ENCODE assay signal across 8 mouse cellular contexts in genomic region chr2:156180094-156180821, GRCm38 (mm10). TPM values are rescaled to one million over a fixed set of nuclear protein-coding genes. Genes with fewer than 3 reads are reported as not detected.
DNase-seq lines count a peak whose midpoint lies in the region; ATAC-seq lines count a peak whose summit lies in the region.

Gene Rbm39 (minus strand): TSS chr2:156180238.

- WGBS in heart, embryonic 14.5 days, result under 1% methylated on average over 47 of the region's 47 CpGs
- WGBS in liver, embryonic 13.5 days (ENCODE audit: insufficient replicate concordance), result under 1% methylated on average over 47 of the region's 47 CpGs
- under 1% methylated on average over 47 of the region's 47 CpGs for WGBS in stomach, embryonic 16.5 days

- H3K4me2 ChIP-seq in heart, embryonic 14.5 days (ENCODE audit: low read length), result peak within 1 kb of the TSS; percentile 87
- peak within 1 kb of the TSS; percentile 90 for H3K4me2 ChIP-seq in liver, embryonic 13.5 days
- H3K4me2 ChIP-seq in stomach, embryonic 16.5 days (ENCODE audit: low read depth, low read length), result peak within 1 kb of the TSS; percentile 93

- H3K9me3 ChIP-seq in heart, embryonic 14.5 days (ENCODE audit: control insufficient read depth, low read length), result no peaks in the 10 kb centered on the region
- no peaks in the 10 kb centered on the region for H3K9me3 ChIP-seq in liver, embryonic 13.5 days (replicated peaks)
- no peaks in the 10 kb centered on the region for H3K9me3 ChIP-seq in stomach, embryonic 16.5 days (replicated peaks; ENCODE audit: control insufficient read depth, low read length)

- H3K4me3 ChIP-seq in brown adipose tissue, adult 24 weeks (ENCODE audit: insufficient read depth, low read depth, low read length), result peak within 1 kb of the TSS; percentile 100
- peak within 1 kb of the TSS; percentile 93 to 95 for H3K4me3 ChIP-seq in heart, embryonic 14.5 days (ENCODE audit: control insufficient read depth in 1 of 2, insufficient read depth in 1 of 2, low read depth in 1 of 2, low read length in 2 of 2)
- H3K4me3 ChIP-seq in liver, embryonic 13.5 days (replicated peaks), result peak within 1 kb of the TSS; percentile 100
- H3K4me3 ChIP-seq in stomach, embryonic 16.5 days (replicated peaks; ENCODE audit: low read length), result peak within 1 kb of the TSS; percentile 79

- H3K27me3 ChIP-seq in heart, embryonic 14.5 days (ENCODE audit: control insufficient read depth, insufficient read depth, low read length), result no peaks in the 10 kb centered on the region
- no peaks in the 10 kb centered on the region for H3K27me3 ChIP-seq in liver, embryonic 13.5 days
- no peaks in the 10 kb centered on the region for H3K27me3 ChIP-seq in stomach, embryonic 16.5 days (ENCODE audit: control insufficient read depth, insufficient read depth, low read length)

- peak within 1 kb of the TSS; percentile 100 for H3K27ac ChIP-seq in brown adipose tissue, adult 24 weeks (replicated peaks; ENCODE audit: low read depth, low read length)
- peak within 1 kb of the TSS; percentile 97 to 98 for H3K27ac ChIP-seq in heart, embryonic 14.5 days (replicated peaks in 1 of 2; ENCODE audit: control insufficient read depth in 1 of 2, insufficient read depth in 1 of 2, low read depth in 2 of 2, low read length in 2 of 2)
- peak within 1 kb of the TSS; percentile 98 for H3K27ac ChIP-seq in liver, embryonic 13.5 days
- H3K27ac ChIP-seq in stomach, embryonic 16.5 days (ENCODE audit: low read length), result peak within 1 kb of the TSS; percentile 96

- peak; percentile 96 for ATAC-seq in heart, embryonic 14.5 days (ENCODE audit: insufficient number of reproducible peaks, insufficient read depth, low FRiP score, low read depth)
- peak; percentile 94 for ATAC-seq in liver, embryonic 13.5 days (ENCODE audit: low read depth)
- peak; percentile 96 for ATAC-seq in stomach, embryonic 16.5 days (ENCODE audit: insufficient read depth, low FRiP score)

- H3K36me3 ChIP-seq in heart, embryonic 14.5 days (ENCODE audit: control insufficient read depth, insufficient read depth, low read length), result peaks cover 37% of the 10 kb centered on the region
- H3K36me3 ChIP-seq in liver, embryonic 13.5 days, result peaks cover 34% of the 10 kb centered on the region
- H3K36me3 ChIP-seq in stomach, embryonic 16.5 days (ENCODE audit: control insufficient read depth, insufficient read depth, low read length), result peaks cover 14% of the 10 kb centered on the region; the same call in 1 of the 2 replicates

- peak within 1 kb of the TSS; percentile 100 for H3K9ac ChIP-seq in heart, embryonic 14.5 days (ENCODE audit: low read length)
- H3K9ac ChIP-seq in liver, embryonic 13.5 days, result peak within 1 kb of the TSS; percentile 100
- H3K9ac ChIP-seq in stomach, embryonic 16.5 days (ENCODE audit: low read length), result peak within 1 kb of the TSS; percentile 100

- H3K4me1 ChIP-seq in brown adipose tissue, adult 24 weeks (ENCODE audit: control insufficient read depth, insufficient read depth, insufficient read length, low read length), result peaks cover 9% of the 10 kb centered on the region; the same call in 1 of the 2 replicates
- peaks cover 2 to 29% of the 10 kb centered on the region in 2 experiments; a peak in 3 of 4 replicates for H3K4me1 ChIP-seq in heart, embryonic 14.5 days (ENCODE audit: control insufficient read depth in 2 of 2, insufficient read depth in 2 of 2, low read length in 2 of 2)
- H3K4me1 ChIP-seq in liver, embryonic 13.5 days (replicated peaks), result peaks cover 41% of the 10 kb centered on the region
- H3K4me1 ChIP-seq in stomach, embryonic 16.5 days (ENCODE audit: control insufficient read depth, insufficient read depth, low read length), result peaks cover 15% of the 10 kb centered on the region

- peak; percentile 100 for DNase-seq in CD4-positive, CD25-positive, alpha-beta regulatory T cell, adult 2 months (ENCODE audit: low read depth, low spot score)
- DNase-seq in fibroblast of lung, adult 2 months (ENCODE audit: low read depth), result peak; percentile 99
- peak; percentile 100 for DNase-seq in kidney, postnatal 14 days
- DNase-seq in liver, embryonic 13.5 days, result peak; percentile 99
- DNase-seq in neural tube, embryonic 10.5 days (ENCODE audit: extremely low spot score, low spot score), result peak; percentile 100

RNA-seq across cellular contexts. Expression of gene Rbm39, which starts in this region (rescaled TPM):
- polyA plus RNA-seq in brown adipose tissue, adult 24 weeks (2012; ENCODE audit: insufficient read depth, insufficient read length, missing spikeins), result 113 and 143 TPM in 2 replicates
- 407 and 423 TPM in 2 replicates for polyA plus RNA-seq in heart, embryonic 14.5 days (2014; fragmentation: Nextera tagmentation; extraction: Ambion mirVana)
- polyA plus RNA-seq in liver, embryonic 13.5 days (2015; fragmentation: Nextera tagmentation; extraction: Ambion mirVana), result 276 and 316 TPM in 2 replicates
- 504 and 551 TPM in 2 replicates for polyA plus RNA-seq in stomach, embryonic 16.5 days (2015; fragmentation: Nextera tagmentation; extraction: Ambion mirVana)

Comparison
In these comparisons a context has a peak if more than half of its experiments do, and no peak if none do; other contexts are left out.
1. Peak in every context shown above with its lines: DNase-seq, ATAC-seq, H3K4me3 ChIP-seq and H3K27ac ChIP-seq.